Mouse (Mus musculus) heart, postnatal 0 days (tissue): ENCODE results near the gene Gjb3.

Experiments used
- CTCF ChIP-seq: IDR thresholded peaks from 2 replicates; pipeline ENCODE4 v1.5.1; 2016; ENCODE audit warnings: antibody characterized with exemption, control low read depth, low read depth
- EP300 ChIP-seq: IDR thresholded peaks from 2 replicates; pipeline ENCODE4 v1.6.1; 2016; ENCODE audit warnings: antibody characterized with exemption, low read depth

GRCm38 (mm10) chr4:127331171-127331570, 527 bp upstream of the Gjb3 start:
- no peak for TF ChIP-seq EP300
- TF ChIP-seq CTCF: no peak
